19 mouse cellular contexts compared by ENCODE assay signal in the genomic region with DNA sequence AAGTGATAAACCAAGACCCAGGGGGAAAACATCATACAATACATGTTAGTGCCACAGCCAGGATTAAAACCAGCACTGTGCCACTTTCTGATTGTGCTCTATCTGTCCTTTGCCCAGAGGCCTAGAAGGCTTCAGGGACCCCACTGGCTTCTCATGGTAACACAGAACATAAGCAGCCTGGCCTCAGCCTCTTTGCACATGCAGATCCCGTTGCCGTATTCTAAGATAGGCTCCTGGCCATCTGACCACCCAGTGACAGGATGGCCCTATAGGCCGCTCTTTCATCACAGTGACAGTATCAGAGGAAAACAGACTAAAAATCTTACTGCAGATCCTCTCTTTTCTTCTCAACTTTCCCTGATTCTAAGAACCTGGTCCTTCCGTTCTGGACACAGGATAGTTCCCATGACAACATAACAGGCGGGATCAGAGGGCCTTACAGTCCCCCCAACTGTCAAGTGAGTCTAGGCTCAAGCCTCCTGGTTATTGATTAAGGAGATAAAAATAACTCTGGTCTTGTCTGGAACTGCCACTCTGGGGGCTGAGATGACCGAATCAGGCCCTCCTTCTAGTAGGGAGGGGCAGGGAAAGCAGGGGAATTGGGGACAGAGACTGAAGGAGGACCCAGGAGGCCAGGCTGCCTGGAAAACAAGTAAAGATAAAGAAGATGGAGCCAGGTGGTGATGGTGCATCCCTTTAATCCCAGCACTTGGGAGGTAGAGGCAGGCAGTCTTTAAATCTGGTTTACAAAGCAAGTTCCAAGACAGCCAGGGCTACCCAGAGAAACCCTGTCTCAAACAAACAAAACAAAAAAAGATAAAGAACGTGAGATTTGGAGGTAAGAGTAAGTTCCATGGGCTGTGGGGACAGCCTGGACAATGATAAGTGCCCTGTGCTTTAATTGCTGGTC. TPM values are rescaled to one million over a fixed set of nuclear protein-coding genes. Genes with fewer than 3 reads are reported as not detected.
"Had no signal": no experiment of that assay in that cellular context is flagged by ENCODE, and none has a peak within 500 bp of the region (broad histone marks: within the 10 kb centered on the region; RNA-seq: fewer than 3 reads in every experiment).

No protein-coding gene starts in this region.

- H3K36me3 ChIP-seq: lung, embryonic 15.5 days; midbrain, embryonic 12.5 days; neural tube, embryonic 12.5 days; stomach, embryonic 15.5 days had no signal

- DNase-seq: liver, postnatal 0 days; lung, adult 2 months; lung, postnatal 14 days; lung, postnatal 36 days; right cerebral cortex, postnatal 14 days; thymus, adult 18-20 months; thymus, postnatal 14 days; thymus, postnatal 36 days had no signal

- ATAC-seq: liver, postnatal 0 days; lung, postnatal 0 days; midbrain, embryonic 15.5 days had no signal

- H3K4me2 ChIP-seq: liver, embryonic 15.5 days; lung, embryonic 15.5 days; midbrain, embryonic 12.5 days; midbrain, embryonic 15.5 days; neural tube, embryonic 12.5 days; stomach, embryonic 15.5 days had no signal

- H3K27ac ChIP-seq: liver, embryonic 15.5 days; lung, embryonic 15.5 days; macrophage; midbrain, embryonic 12.5 days; midbrain, embryonic 15.5 days; neural tube, embryonic 12.5 days; stomach, embryonic 15.5 days had no signal

- H3K27me3 ChIP-seq: lung, embryonic 15.5 days; midbrain, embryonic 15.5 days; neural tube, embryonic 12.5 days; stomach, embryonic 15.5 days had no signal

- H3K4me3 ChIP-seq: liver, embryonic 15.5 days; lung, embryonic 15.5 days; megakaryocyte, embryonic 14.5 days; midbrain, embryonic 12.5 days; midbrain, embryonic 15.5 days; neural tube, embryonic 12.5 days; stomach, embryonic 15.5 days had no signal

- H3K9ac ChIP-seq: liver, embryonic 15.5 days; liver, postnatal 0 days; lung, embryonic 15.5 days; midbrain, embryonic 12.5 days; midbrain, embryonic 15.5 days; neural tube, embryonic 12.5 days; stomach, embryonic 15.5 days had no signal

- H3K9me3 ChIP-seq: liver, embryonic 15.5 days; lung, embryonic 15.5 days; midbrain, embryonic 12.5 days; midbrain, embryonic 15.5 days; neural tube, embryonic 12.5 days; stomach, embryonic 15.5 days had no signal

- H3K4me1 ChIP-seq: midbrain, embryonic 12.5 days had no signal

RNA-seq across cellular contexts. Expression of a gene that starts 12.7 kb away (rescaled TPM):
- total RNA-seq: monocyte, adult 5-6 weeks; neutrophil, adult 5-6 weeks had no signal
